Mouse (Mus musculus): ENCODE results near the gene Vmn1r19.
"Not testable (repeated sequence)": the region's sequence is repeated elsewhere in the genome, so short reads cannot be mapped to it uniquely, and the experiment has no call there.

The Vmn1r19 gene

DNA sequence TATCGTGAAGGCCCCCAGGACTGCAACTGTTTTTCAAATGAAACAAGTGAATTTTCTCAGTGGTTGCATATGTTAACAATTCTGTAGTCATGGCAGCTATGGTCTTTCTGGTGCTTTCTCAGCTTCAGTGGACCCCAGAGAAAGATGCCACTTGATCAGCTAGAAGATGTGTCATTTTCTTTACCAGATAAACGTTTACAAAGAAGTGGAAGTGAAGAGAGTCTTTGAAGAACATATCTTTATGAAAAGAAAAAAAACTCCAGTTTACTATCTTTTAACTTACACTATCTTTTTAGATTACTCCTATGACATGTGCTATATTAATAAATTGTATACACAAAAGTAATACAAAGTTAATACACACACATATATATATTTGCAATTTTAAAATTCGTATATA is at the start of gene Vmn1r19:
Gene Vmn1r19, plus strand, starts transcription at position 301 of the 400 bp plus-strand sequence.
- DNase-seq = not testable (repeated sequence)

GRCm38 (mm10) chr6:57356864-57357263 is 46.7 kb upstream of the Vmn1r19 start:
- DNase-seq = no peak

DNA sequence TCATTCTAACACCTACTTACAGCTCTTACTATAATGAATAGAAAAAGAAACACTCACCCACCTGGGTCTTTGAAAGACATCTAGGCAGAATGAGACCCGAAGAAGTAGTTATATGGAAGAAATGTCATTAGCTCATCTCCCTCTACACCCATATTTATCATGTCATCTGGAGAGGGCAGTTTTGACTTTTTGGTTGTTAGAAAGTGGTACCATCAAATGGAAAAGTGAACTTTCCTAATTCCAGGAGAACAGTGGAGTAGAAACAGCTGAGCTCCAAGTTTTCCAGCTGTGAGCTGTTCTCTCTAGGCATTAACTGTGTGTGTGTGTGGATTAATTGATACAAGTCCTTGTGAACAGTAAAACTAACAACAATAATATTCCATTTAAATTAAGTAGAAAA is 40.0 kb upstream of the Vmn1r19 start, which contains the start of gene Vmn1r17:
Gene Vmn1r17, minus strand, starts transcription at position 101 of the 400 bp plus-strand sequence.
- DNase-seq = no peak

- DNase-seq = not testable (repeated sequence)
Measured at GRCm38 (mm10) chr6:57365866-57366265, 37.7 kb upstream of the Vmn1r19 start.

DNA sequence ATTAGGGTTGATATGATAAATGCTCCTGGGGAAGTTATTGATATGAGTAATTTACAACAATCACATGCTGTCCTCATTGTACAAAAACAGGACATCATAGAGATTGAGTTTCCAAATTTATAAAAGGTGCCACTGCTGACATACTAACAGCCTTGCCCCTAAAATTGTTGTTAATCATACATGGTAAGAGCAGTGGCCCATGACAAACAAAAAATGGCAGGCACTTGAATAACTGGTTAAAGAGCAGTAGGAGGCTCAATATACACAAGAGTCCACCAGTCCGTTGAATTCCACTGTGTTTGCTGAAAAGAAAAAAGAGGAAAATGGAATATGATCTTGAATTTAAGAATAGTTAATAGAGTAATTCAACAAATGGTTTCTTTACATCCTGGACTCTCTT is 36.1 kb upstream of the Vmn1r19 start:
- no peak for DNase-seq

- DNase-seq = no peak
Measured at GRCm38 (mm10) chr6:57395683-57396082, 7.9 kb upstream of the Vmn1r19 start, which contains the start of gene Vmn1r18. Vmn1r18 (minus strand) TSS chr6:57395783.

GRCm38 (mm10) chr6:57428630-57429029 is 25.1 kb downstream of the Vmn1r19 start, which contains the start of gene Vmn1r20:
Vmn1r20 (plus strand) TSS chr6:57428930.
- no peak for DNase-seq

DNA sequence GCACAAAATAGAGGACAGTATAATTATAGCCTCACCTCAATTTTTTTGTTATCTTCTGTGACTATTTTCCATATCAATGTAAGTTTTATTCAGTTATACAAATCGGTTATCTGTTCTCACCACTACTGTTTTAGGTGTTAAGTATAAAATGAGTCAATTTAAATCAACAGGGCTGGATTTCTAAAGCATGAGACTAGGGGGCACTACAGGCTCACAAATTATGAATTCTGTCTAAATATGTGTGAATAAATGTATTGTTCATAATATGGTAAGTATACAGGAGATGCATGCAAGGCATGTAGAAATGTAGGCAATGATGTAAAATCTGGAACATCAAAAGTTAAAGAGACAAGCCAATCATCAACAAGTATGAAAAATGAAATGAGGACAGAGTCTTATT is 27.6 kb downstream of the Vmn1r19 start:
- DNase-seq = no peak

Measured in right cerebral cortex, postnatal 14 days (tissue).